Mouse (Mus musculus) ES-Bruce4 (cell line): ENCODE measurements around the gene H2-Aa.

Experiments used
- EP300 ChIP-seq: IDR thresholded peaks from 2 replicates; pipeline ENCODE4 v1.6.1; 2011; ENCODE audit warnings: low read depth, low read length; ENCODE audit not compliant: insufficient read depth
- POLR2A ChIP-seq: IDR thresholded peaks from one replicate; pipeline ENCODE4 v1.8.1; 2011; ENCODE audit warnings: low read length; ENCODE audit not compliant: insufficient read depth

DNA sequence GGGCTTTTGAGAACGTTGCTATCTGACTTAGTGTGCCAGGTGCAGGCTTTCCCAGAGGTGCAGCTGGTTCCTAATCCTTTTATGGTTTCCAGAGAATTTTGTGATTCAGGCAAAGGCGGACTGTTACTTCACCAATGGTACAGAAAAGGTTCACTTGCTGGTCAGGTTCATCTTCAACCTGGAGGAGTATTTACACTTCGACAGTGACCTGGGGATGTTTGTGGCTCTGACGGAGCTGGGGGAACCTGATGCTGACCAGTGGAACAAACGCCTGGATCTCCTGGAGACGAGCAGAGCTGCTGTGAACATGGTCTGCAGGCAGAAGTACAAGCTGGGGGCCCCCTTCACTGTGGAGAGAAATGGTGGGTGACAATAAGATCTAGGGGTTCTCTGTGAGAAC is 46.7 kb downstream of the H2-Aa start:
- TF ChIP-seq EP300 (no peak), POLR2A (no peak)
